Mouse (Mus musculus) heart, postnatal 0 days (tissue): ENCODE measurements at regions not wholly inside any gene's neighbourhood (a gene's known extent, or its start where the extent isn't known, plus 50 kb on each side); places are given as distances from the start of the nearest gene placed in this dataset.

Experiments used
- ATAC-seq: fragments of 200-750 bp; cut with Nextera tagmentation; 2 replicates; pipeline ENCODE4 v1.8.0; 2017; ENCODE audit warnings: low read depth, moderate number of reproducible peaks, moderate library complexity; ENCODE audit not compliant: insufficient read depth
- DNase-seq: peaks from one replicate; pipeline ENCODE4 v3.0.0-alpha.2; 2016; ENCODE audit warnings: low spot score
- H3K27ac ChIP-seq: fragments of 300-500 bp; sonication (generic); 2 replicates; pipeline ENCODE4 v1.5.1; 2014; ENCODE audit warnings: low read depth, mild to moderate bottlenecking
- H3K27me3 ChIP-seq: fragments of 300-500 bp; sonication (generic); 2 replicates; pipeline ENCODE4 v1.6.1; 2014; ENCODE audit warnings: low read length, mixed read lengths; ENCODE audit not compliant: control insufficient read depth, insufficient read depth
- H3K36me3 ChIP-seq: fragments of 300-500 bp; sonication (generic); replicated peaks from 2 replicates; pipeline ENCODE4 v1.6.1; 2014; ENCODE audit warnings: low read length, mixed read lengths; ENCODE audit not compliant: control insufficient read depth, insufficient read depth
- H3K4me1 ChIP-seq: fragments of 300-500 bp; sonication (generic); 2 replicates; pipeline ENCODE4 v1.6.1; 2014; ENCODE audit warnings: antibody characterized with exemption; ENCODE audit not compliant: control insufficient read depth, insufficient read depth
- H3K4me2 ChIP-seq: fragments of 300-500 bp; sonication (generic); 2 replicates; pipeline ENCODE4 v1.6.1; 2014; ENCODE audit warnings: low read depth, mild to moderate bottlenecking, low read length, moderate library complexity
- H3K4me3 ChIP-seq: fragments of 300-500 bp; sonication (generic); 2 replicates; pipeline ENCODE4 v1.5.1; 2014; ENCODE audit warnings: low read depth, low read length
- H3K9ac ChIP-seq: fragments of 300-500 bp; sonication (generic); replicated peaks from 2 replicates; pipeline ENCODE4 v1.6.1; 2014; ENCODE audit warnings: low read depth, low read length, mixed read lengths
- H3K9me3 ChIP-seq: fragments of 300-500 bp; sonication (generic); replicated peaks from 2 replicates; pipeline ENCODE4 v1.6.1; 2016; ENCODE audit warnings: low read length; ENCODE audit not compliant: control insufficient read depth
- CTCF ChIP-seq: IDR thresholded peaks from 2 replicates; pipeline ENCODE4 v1.5.1; 2016; ENCODE audit warnings: antibody characterized with exemption, control low read depth, low read depth
- EP300 ChIP-seq: IDR thresholded peaks from 2 replicates; pipeline ENCODE4 v1.6.1; 2016; ENCODE audit warnings: antibody characterized with exemption, low read depth
- WGBS: fragments of 180-500 bp; shearing (Covaris S2); extraction: QIAGEN DNeasy Blood & Tissue Kit; methylation state at CpG from one replicate; pipeline ENCODE4 v1.1.7; 2014; 5-methylcytosine and 5-hydroxymethylcytosine counted together

DNA sequence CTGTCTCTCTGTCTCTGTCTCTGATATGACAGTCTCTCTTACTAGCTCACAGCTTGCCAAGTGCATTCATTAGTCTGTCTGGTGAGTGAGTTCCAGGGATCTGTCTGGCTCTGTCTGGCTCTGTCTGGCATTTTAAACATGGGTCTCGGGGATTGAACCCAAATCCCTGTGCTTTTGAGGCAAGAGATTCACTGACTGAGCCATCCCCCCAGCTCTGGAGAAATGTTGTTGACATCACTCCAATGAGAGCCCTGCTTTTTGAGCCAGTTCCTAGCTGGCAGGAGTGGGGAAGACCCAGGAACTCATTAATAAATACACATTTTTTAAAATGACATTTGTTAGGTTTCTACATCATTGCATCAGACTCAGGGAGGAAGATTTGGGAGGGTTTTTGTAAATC, 163.1 kb downstream of the Stk31 start:
- Histone ChIP-seq H3K4me3 (no peak overlapping the region), H3K27ac (no peak overlapping the region), H3K27me3 (no peaks in the 10 kb centered on the region), H3K4me1 (no peaks in the 10 kb centered on the region), H3K36me3 (no peaks in the 10 kb centered on the region), H3K9me3 (no peaks in the 10 kb centered on the region), H3K4me2 (no peak overlapping the region), H3K9ac (no peak overlapping the region)
- DNase-seq (no peak), ATAC-seq (no peak)
- no peak for TF ChIP-seq CTCF
- no peak for TF ChIP-seq EP300
- 82% methylated on average over 1 of the region's 1 CpGs for WGBS

DNA sequence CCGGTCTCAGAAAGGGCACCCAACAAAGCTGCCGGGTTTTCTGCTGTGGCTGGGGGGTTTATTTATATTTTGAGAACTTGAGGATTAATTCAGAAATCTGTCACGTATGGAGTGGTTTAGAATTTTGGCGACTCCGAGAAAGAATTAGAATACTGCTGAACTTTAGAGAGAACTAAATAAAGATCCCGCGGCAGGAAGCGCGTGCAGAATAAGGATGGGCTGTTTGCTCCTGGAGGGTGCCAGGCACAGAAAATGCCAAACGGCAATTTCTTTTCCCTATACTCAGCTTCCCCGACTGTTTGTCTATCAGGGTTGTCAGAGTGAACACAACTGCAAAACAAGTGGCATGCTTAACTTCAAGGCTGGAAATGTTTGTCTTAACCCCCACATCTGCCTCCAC, 163.7 kb downstream of the Stk31 start:
- Histone ChIP-seq H3K9me3 (no peaks in the 10 kb centered on the region), H3K4me2 (no peak overlapping the region), H3K27ac (no peak overlapping the region), H3K36me3 (no peaks in the 10 kb centered on the region), H3K4me1 (no peaks in the 10 kb centered on the region), H3K9ac (no peak overlapping the region), H3K27me3 (no peaks in the 10 kb centered on the region), H3K4me3 (no peak overlapping the region)
- no peak for DNase-seq
- WGBS, result 87% methylated on average over 11 of the region's 11 CpGs
- TF ChIP-seq EP300, result no peak
- no peak for TF ChIP-seq CTCF
- ATAC-seq, result no peak

DNA sequence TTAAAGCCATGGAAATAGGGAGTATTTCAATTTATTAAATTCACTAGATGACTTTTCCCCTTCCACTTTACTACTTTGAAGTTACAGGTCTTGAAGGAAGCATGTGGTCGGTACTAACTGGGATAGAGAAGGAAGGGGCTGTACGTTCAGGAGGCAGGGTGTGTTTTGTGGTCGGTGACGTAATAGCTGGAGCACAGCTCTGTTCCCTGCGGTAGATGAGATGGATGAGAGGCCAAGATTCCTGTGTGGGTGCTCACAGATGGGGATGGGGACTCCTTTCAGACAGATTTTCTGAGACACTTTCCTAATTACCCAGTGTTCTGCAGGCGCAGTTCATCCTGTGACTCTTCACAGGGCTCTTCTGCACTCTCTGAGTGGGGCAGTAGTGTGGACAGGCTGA, 182.9 kb downstream of the Stk31 start:
- H3K36me3 ChIP-seq, result no peaks in the 10 kb centered on the region
- H3K4me2 ChIP-seq, result no peak overlapping the region
- WGBS, result 69% methylated on average over 6 of the region's 6 CpGs
- no peak overlapping the region for H3K4me3 ChIP-seq
- H3K27me3 ChIP-seq, result no peaks in the 10 kb centered on the region
- ATAC-seq, result no peak
- H3K9me3 ChIP-seq, result no peaks in the 10 kb centered on the region
- DNase-seq, result no peak
- H3K27ac ChIP-seq, result no peak overlapping the region
- H3K9ac ChIP-seq, result no peak overlapping the region
- TF ChIP-seq EP300, result no peak
- no peaks in the 10 kb centered on the region for H3K4me1 ChIP-seq

DNA sequence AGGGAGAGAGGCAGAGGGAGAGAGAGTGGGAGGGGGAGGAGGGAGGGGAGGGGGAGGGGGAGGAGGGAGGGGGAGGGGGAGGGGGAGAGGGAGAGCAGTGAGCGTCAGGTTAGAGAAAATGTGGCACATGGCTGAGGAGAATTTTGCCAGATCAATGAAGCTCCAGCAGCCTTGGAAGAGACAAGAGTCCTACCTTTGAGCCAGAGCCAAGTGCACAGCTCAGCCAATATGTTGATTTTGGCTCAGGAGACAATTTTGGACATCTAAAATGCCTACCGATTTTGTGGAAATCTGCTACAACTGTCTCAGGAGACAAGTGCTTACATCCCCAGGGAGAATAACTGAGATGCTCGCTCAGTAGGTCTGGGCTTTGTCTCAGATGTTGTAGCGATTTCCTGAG, 184.3 kb downstream of the Stk31 start:
- Histone ChIP-seq H3K36me3 (no peaks in the 10 kb centered on the region), H3K9ac (no peak overlapping the region), H3K9me3 (no peaks in the 10 kb centered on the region), H3K4me2 (no peak overlapping the region), H3K27ac (no peak overlapping the region), H3K4me3 (no peak overlapping the region), H3K4me1 (no peaks in the 10 kb centered on the region), H3K27me3 (no peaks in the 10 kb centered on the region)
- TF ChIP-seq EP300, result no peak
- TF ChIP-seq CTCF, result no peak
- 55% methylated on average over 4 of the region's 4 CpGs for WGBS
- ATAC-seq (no peak), DNase-seq (no peak)

DNA sequence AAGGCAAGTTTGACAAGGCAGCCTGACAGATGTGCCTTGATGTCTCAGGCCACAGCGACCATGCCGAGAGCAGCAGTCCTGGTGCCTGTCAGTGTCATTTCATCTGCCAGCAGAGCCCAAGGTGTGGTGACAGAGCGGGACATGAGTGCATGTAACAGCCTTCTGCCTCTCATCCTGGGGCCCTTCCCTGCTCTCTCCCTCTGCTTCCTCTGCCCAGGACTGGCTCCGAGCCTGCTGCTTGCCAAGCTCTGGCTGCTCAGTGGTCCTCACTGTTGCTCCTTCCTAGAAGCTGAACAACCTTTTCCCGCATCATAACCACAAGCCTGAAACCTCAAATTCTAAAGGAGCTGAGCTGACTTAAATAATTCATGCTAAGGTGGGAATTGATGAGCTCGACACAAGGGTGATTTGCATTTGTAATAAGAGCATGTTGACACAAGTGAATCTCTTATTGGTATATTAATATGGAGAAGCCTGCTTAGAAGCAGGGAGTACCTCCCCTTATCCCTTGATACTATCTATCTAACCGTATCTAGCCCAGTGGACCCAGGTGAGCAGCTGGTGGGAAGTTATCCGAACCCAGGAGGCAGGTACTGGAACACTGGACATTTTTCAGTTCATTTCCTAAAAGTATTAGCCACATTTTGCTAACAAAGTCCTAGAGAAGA, 186.8 kb downstream of the Stk31 start:
- Histone ChIP-seq H3K9ac (no peak overlapping the region), H3K4me3 (no peak overlapping the region), H3K4me2 (no peak overlapping the region), H3K36me3 (no peaks in the 10 kb centered on the region), H3K27me3 (no peaks in the 10 kb centered on the region), H3K4me1 (no peaks in the 10 kb centered on the region), H3K9me3 (no peaks in the 10 kb centered on the region), H3K27ac (no peak overlapping the region)
- DNase-seq (no peak), ATAC-seq (no peak)
- no peak for TF ChIP-seq EP300
- TF ChIP-seq CTCF, result no peak
- 57% methylated on average over 8 of the region's 8 CpGs for WGBS

DNA sequence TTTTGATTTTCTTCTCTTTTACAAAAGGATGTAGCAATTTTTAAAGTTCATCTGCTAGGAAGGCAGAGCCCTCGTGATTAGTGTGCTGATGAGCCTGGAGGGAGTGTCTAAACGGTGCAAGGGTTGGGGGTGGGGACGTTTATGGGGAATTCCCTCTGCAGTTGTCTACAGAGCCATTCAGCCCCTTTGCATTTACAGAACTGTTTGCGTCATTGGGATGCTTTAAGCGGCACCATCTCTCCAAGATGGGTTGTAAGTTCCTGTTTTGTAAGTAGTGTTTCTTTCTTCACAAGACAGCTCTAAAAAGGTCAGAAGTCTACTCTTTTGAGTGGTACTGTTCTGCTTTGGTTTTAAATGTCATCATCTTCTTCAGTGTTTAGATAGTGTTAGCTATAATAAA, 191.1 kb downstream of the Stk31 start:
- Histone ChIP-seq H3K36me3 (no peaks in the 10 kb centered on the region), H3K4me1 (0 out of 2 replicates have a peak, but pooled peaks cover 3% of the 10 kb centered on the region), H3K27ac (no peak overlapping the region), H3K4me2 (no peak overlapping the region), H3K9ac (no peak overlapping the region), H3K27me3 (no peaks in the 10 kb centered on the region), H3K9me3 (no peaks in the 10 kb centered on the region), H3K4me3 (no peak overlapping the region)
- TF ChIP-seq EP300 (no peak), CTCF (no peak)
- DNase-seq, result no peak
- 66% methylated on average over 5 of the region's 5 CpGs for WGBS
- no peak for ATAC-seq
